Mouse (Mus musculus): ENCODE data around the gene Catip. TPM values are rescaled to one million over a fixed set of nuclear protein-coding genes. Genes with fewer than 3 reads are reported as not detected.

The Catip gene
- polyA plus RNA-seq, 1 experiment from 2014 or later: 0.63 TPM

- Histone ChIP-seq H3K4me1 (ENCODE audit: insufficient read depth) (peaks cover 12% of the 10 kb centered on the region), H3K9ac (no peak overlapping the region), H3K27me3 (ENCODE audit: insufficient read depth, low read length) (no peaks in the 10 kb centered on the region), H3K36me3 (ENCODE audit: insufficient read depth) (no peaks in the 10 kb centered on the region), H3K4me2 (no peak overlapping the region), H3K27ac (ENCODE audit: low read depth) (no peak overlapping the region), H3K9me3 (ENCODE audit: low read depth, low read length) (no peaks in the 10 kb centered on the region), H3K4me3 (ENCODE audit: low read depth, low read length) (no peak overlapping the region)
- DNase-seq: no peak
- 64% methylated on average over 7 of the region's 7 CpGs for WGBS
- TF ChIP-seq CTCF (IDR thresholded peaks at IDR 0.05; ENCODE audit: low read depth): no peak
- ATAC-seq (ENCODE audit: insufficient read depth): no peak
These were observed 31.9 kb upstream of the Catip start for GRCm38 (mm10) chr1:74329899-74330431.

- H3K4me2 ChIP-seq: no peak overlapping the region
- no peaks in the 10 kb centered on the region for H3K36me3 ChIP-seq (ENCODE audit: insufficient read depth)
- no peak for TF ChIP-seq CTCF (IDR thresholded peaks at IDR 0.05; ENCODE audit: low read depth)
- peak; percentile 30 for DNase-seq
- 68% methylated on average over 4 of the region's 4 CpGs for WGBS
- H3K9me3 ChIP-seq (ENCODE audit: low read depth, low read length): no peaks in the 10 kb centered on the region
- H3K9ac ChIP-seq: no peak overlapping the region
- no peaks in the 10 kb centered on the region for H3K27me3 ChIP-seq (ENCODE audit: insufficient read depth, low read length)
- H3K4me1 ChIP-seq (ENCODE audit: insufficient read depth): peaks cover 12% of the 10 kb centered on the region
- peak overlapping the region; percentile 44 for H3K27ac ChIP-seq (ENCODE audit: low read depth)
- ATAC-seq (ENCODE audit: insufficient read depth): no peak
- no peak overlapping the region for H3K4me3 ChIP-seq (ENCODE audit: low read depth, low read length)
These were observed 30.7 kb upstream of the Catip start for GRCm38 (mm10) chr1:74331046-74331681.

GRCm38 (mm10) chr1:74332241-74332763 is 29.6 kb upstream of the Catip start:
- ATAC-seq (ENCODE audit: insufficient read depth): peak; percentile 98

GRCm38 (mm10) chr1:74332930-74333329 is 29.0 kb upstream of the Catip start:
- H3K9me3 ChIP-seq (ENCODE audit: low read depth, low read length): no peaks in the 10 kb centered on the region
- peak overlapping the region; percentile 48 for H3K4me3 ChIP-seq (ENCODE audit: low read depth, low read length)
- H3K27ac ChIP-seq (ENCODE audit: low read depth): peak overlapping the region; percentile 77; the same call in 1 of the 2 replicates
- ATAC-seq (ENCODE audit: insufficient read depth) (peak; percentile 6; the same call in 1 of the 2 replicates), DNase-seq (no peak)
- H3K4me2 ChIP-seq: peak overlapping the region; percentile 73
- peaks cover 12% of the 10 kb centered on the region for H3K4me1 ChIP-seq (ENCODE audit: insufficient read depth)
- H3K9ac ChIP-seq: peak overlapping the region; percentile 51
- TF ChIP-seq CTCF (IDR thresholded peaks at IDR 0.05; ENCODE audit: low read depth): no peak
- no peaks in the 10 kb centered on the region for H3K36me3 ChIP-seq (ENCODE audit: insufficient read depth)
- H3K27me3 ChIP-seq (ENCODE audit: insufficient read depth, low read length): no peaks in the 10 kb centered on the region
- 3% methylated on average over 9 of the region's 9 CpGs for WGBS

More at GRCm38 (mm10) chr1:74332241-74332763, 29.6 kb upstream of the Catip start:
- Histone ChIP-seq H3K4me3 (ENCODE audit: low read depth, low read length) (peak overlapping the region; percentile 48), H3K4me1 (ENCODE audit: insufficient read depth) (peaks cover 12% of the 10 kb centered on the region), H3K27ac (ENCODE audit: low read depth) (peak overlapping the region; percentile 77), H3K36me3 (ENCODE audit: insufficient read depth) (no peaks in the 10 kb centered on the region), H3K9me3 (ENCODE audit: low read depth, low read length) (no peaks in the 10 kb centered on the region), H3K4me2 (peak overlapping the region; percentile 73), H3K9ac (peak overlapping the region; percentile 51), H3K27me3 (ENCODE audit: insufficient read depth, low read length) (no peaks in the 10 kb centered on the region)
- DNase-seq: peak; percentile 100
- under 1% methylated on average over 36 of the region's 36 CpGs for WGBS
- TF ChIP-seq CTCF (IDR thresholded peaks at IDR 0.05; ENCODE audit: low read depth): peak; percentile 67

GRCm38 (mm10) chr1:74334607-74335006 is 27.3 kb upstream of the Catip start:
- DNase-seq: no peak
- Histone ChIP-seq H3K4me1 (ENCODE audit: insufficient read depth) (peaks cover 12% of the 10 kb centered on the region), H3K27ac (ENCODE audit: low read depth) (no peak overlapping the region), H3K36me3 (ENCODE audit: insufficient read depth) (no peaks in the 10 kb centered on the region), H3K4me2 (no peak overlapping the region), H3K27me3 (ENCODE audit: insufficient read depth, low read length) (no peaks in the 10 kb centered on the region), H3K9me3 (ENCODE audit: low read depth, low read length) (no peaks in the 10 kb centered on the region), H3K4me3 (ENCODE audit: low read depth, low read length) (no peak overlapping the region), H3K9ac (no peak overlapping the region)
- TF ChIP-seq CTCF (IDR thresholded peaks at IDR 0.05; ENCODE audit: low read depth): no peak
- WGBS: 81% methylated on average over 3 of the region's 3 CpGs
- ATAC-seq (ENCODE audit: insufficient read depth): no peak

- H3K4me1 ChIP-seq (ENCODE audit: insufficient read depth): peaks cover 12% of the 10 kb centered on the region
- no peaks in the 10 kb centered on the region for H3K9me3 ChIP-seq (ENCODE audit: low read depth, low read length)
- 66% methylated on average over 4 of the region's 4 CpGs for whole genome bisulfite sequencing
- H3K4me3 ChIP-seq (ENCODE audit: low read depth, low read length): no peak overlapping the region
- no peaks in the 10 kb centered on the region for H3K36me3 ChIP-seq (ENCODE audit: insufficient read depth)
- DNase-seq (no peak), ATAC-seq (ENCODE audit: insufficient read depth) (no peak)
- H3K27me3 ChIP-seq (ENCODE audit: insufficient read depth, low read length): no peaks in the 10 kb centered on the region
- no peak overlapping the region for H3K9ac ChIP-seq
- TF ChIP-seq CTCF (IDR thresholded peaks at IDR 0.05; ENCODE audit: low read depth): no peak
- H3K4me2 ChIP-seq: no peak overlapping the region
- no peak overlapping the region for H3K27ac ChIP-seq (ENCODE audit: low read depth)
These were observed 26.9 kb upstream of the Catip start for GRCm38 (mm10) chr1:74335033-74335432.

GRCm38 (mm10) chr1:74335436-74336170 is 26.3 kb upstream of the Catip start:
- no peak for TF ChIP-seq CTCF (IDR thresholded peaks at IDR 0.05; ENCODE audit: low read depth)
- Histone ChIP-seq H3K27ac (ENCODE audit: low read depth) (no peak overlapping the region), H3K9me3 (ENCODE audit: low read depth, low read length) (no peaks in the 10 kb centered on the region), H3K4me3 (ENCODE audit: low read depth, low read length) (no peak overlapping the region), H3K9ac (no peak overlapping the region), H3K4me2 (no peak overlapping the region), H3K36me3 (ENCODE audit: insufficient read depth) (no peaks in the 10 kb centered on the region), H3K27me3 (ENCODE audit: insufficient read depth, low read length) (no peaks in the 10 kb centered on the region), H3K4me1 (ENCODE audit: insufficient read depth) (peaks cover 12% of the 10 kb centered on the region)
- ATAC-seq (ENCODE audit: insufficient read depth) (no peak), DNase-seq (no peak)
- WGBS: 80% methylated on average over 6 of the region's 6 CpGs
